Mouse (Mus musculus) liver, postnatal 0 days (tissue): ENCODE results near the gene Fes. TPM values are rescaled to one million over a fixed set of nuclear protein-coding genes. Genes with fewer than 3 reads are reported as not detected.
"Not testable (repeated sequence)": the region's sequence is repeated elsewhere in the genome, so short reads cannot be mapped to it uniquely, and the experiment has no call there.

Experiments
- ATAC-seq: fragments of 200-750 bp; cut with Nextera tagmentation; 2 replicates; pipeline ENCODE4 v1.8.0; 2017; ENCODE audit warnings: mild to moderate bottlenecking, moderate library complexity
- DNase-seq: peaks from one replicate; pipeline ENCODE4 v3.0.0-alpha.2; 2016
- H3K27ac ChIP-seq: fragments of 300-500 bp; sonication (generic); 2 replicates; pipeline ENCODE4 v1.5.1; 2014; ENCODE audit warnings: antibody characterized with exemption, moderate library complexity, mild to moderate bottlenecking, low read depth
- H3K27me3 ChIP-seq: fragments of 300-500 bp; sonication (generic); 2 replicates; pipeline ENCODE4 v1.6.1; 2014; ENCODE audit warnings: low read length, control low read depth, mixed read lengths; ENCODE audit not compliant: insufficient read depth
- H3K36me3 ChIP-seq: fragments of 300-500 bp; sonication (generic); replicated peaks from 2 replicates; pipeline ENCODE4 v1.6.1; 2014; ENCODE audit warnings: mild to moderate bottlenecking, control low read depth, low read length, moderate library complexity, mixed read lengths; ENCODE audit not compliant: insufficient read depth
- H3K4me1 ChIP-seq: fragments of 300-500 bp; sonication (generic); 2 replicates; pipeline ENCODE4 v1.6.1; 2014; ENCODE audit warnings: antibody characterized with exemption, mild to moderate bottlenecking, control low read depth; ENCODE audit not compliant: insufficient read depth
- H3K4me2 ChIP-seq: fragments of 300-500 bp; sonication (generic); 2 replicates; pipeline ENCODE4 v1.6.1; 2014; ENCODE audit warnings: low read depth, mild to moderate bottlenecking, low read length, moderate library complexity, mixed read lengths
- H3K4me3 ChIP-seq: fragments of 300-500 bp; sonication (generic); 2 replicates; pipeline ENCODE4 v1.5.1; 2014; ENCODE audit warnings: low read depth, low read length
- H3K9ac ChIP-seq: fragments of 300-500 bp; sonication (generic); replicated peaks from 2 replicates; pipeline ENCODE4 v1.6.1; 2014; ENCODE audit warnings: mild to moderate bottlenecking, moderate library complexity
- H3K9me3 ChIP-seq: fragments of 300-500 bp; sonication (generic); 2 replicates; pipeline ENCODE4 v1.6.1; 2016; ENCODE audit warnings: mild to moderate bottlenecking, control low read depth, low read length, mixed read lengths
- CTCF ChIP-seq: sonication (generic); IDR thresholded peaks from 2 replicates; pipeline ENCODE4 v1.5.1; 2016; ENCODE audit warnings: antibody characterized with exemption, low read depth
- EP300 ChIP-seq: IDR thresholded peaks from 2 replicates; pipeline ENCODE4 v1.6.1; 2016; ENCODE audit warnings: antibody characterized with exemption, low read depth, mild to moderate bottlenecking
- WGBS: fragments of 180-500 bp; shearing (Covaris S2); extraction: QIAGEN DNeasy Blood & Tissue Kit; methylation state at CpG from one replicate; pipeline ENCODE4 v1.1.7; 2014; ENCODE audit not compliant: insufficient replicate concordance; 5-methylcytosine and 5-hydroxymethylcytosine counted together
- polyA plus RNA-seq: library from polyadenylated mRNA; unstranded; fragments of >200 nt; fragmentation: Nextera tagmentation; extraction: Ambion mirVana; gene quantifications from 2 replicates; pipeline ENCODE4 v1.2.1, GENCODE M21; 2015

The Fes gene
- polyA plus RNA-seq, 1 experiment from 2014 or later, result 16.3 TPM

GRCm38 (mm10) chr7:80398654-80399444, 11.1 kb upstream of the Fes start:
- TF ChIP-seq CTCF (no peak), EP300 (no peak)
- peaks cover 33% of the 10 kb centered on the region for H3K36me3 ChIP-seq
- H3K27ac ChIP-seq, result no peak overlapping the region
- ATAC-seq (no peak), DNase-seq (no peak)
- peak overlapping the region; percentile 86 for H3K4me2 ChIP-seq
- WGBS, result 72% methylated on average over 9 of the region's 9 CpGs
- peaks cover 13% of the 10 kb centered on the region for H3K4me1 ChIP-seq
- no peaks in the 10 kb centered on the region for H3K9me3 ChIP-seq
- H3K9ac ChIP-seq, result no peak overlapping the region
- no peak overlapping the region for H3K4me3 ChIP-seq
- H3K27me3 ChIP-seq, result no peaks in the 10 kb centered on the region; the same call in 1 of the 2 replicates

- Histone ChIP-seq H3K9me3 (no peaks in the 10 kb centered on the region), H3K27ac (no peak overlapping the region), H3K4me1 (0 out of 2 replicates have a peak, but pooled peaks cover 6% of the 10 kb centered on the region), H3K27me3 (no peaks in the 10 kb centered on the region; the same call in 1 of the 2 replicates), H3K4me2 (no peak overlapping the region), H3K4me3 (no peak overlapping the region), H3K36me3 (peaks cover 41% of the 10 kb centered on the region), H3K9ac (no peak overlapping the region)
- ATAC-seq, result no peak
- TF ChIP-seq EP300, result no peak
- no peak for TF ChIP-seq CTCF
- WGBS, result 87% methylated on average over 9 of the region's 9 CpGs
- no peak for DNase-seq
These were observed 10.2 kb upstream of the Fes start for GRCm38 (mm10) chr7:80397986-80398385.

- not testable (repeated sequence) for ATAC-seq, H3K9ac ChIP-seq, H3K4me3 ChIP-seq, H3K4me1 ChIP-seq, H3K4me2 ChIP-seq, DNase-seq, H3K27me3 ChIP-seq, H3K9me3 ChIP-seq, H3K27ac ChIP-seq
- WGBS, result 75% methylated on average over 4 of the region's 4 CpGs
- H3K36me3 ChIP-seq, result peaks cover 57% of the 10 kb centered on the region
- peak; percentile 54 for TF ChIP-seq CTCF
These were observed 8.7 kb upstream of the Fes start for GRCm38 (mm10) chr7:80396427-80396826.

GRCm38 (mm10) chr7:80394600-80394999, 6.9 kb upstream of the Fes start:
- no peaks in the 10 kb centered on the region for H3K27me3 ChIP-seq
- H3K4me1 ChIP-seq, result no peaks in the 10 kb centered on the region
- no peak for ATAC-seq
- peaks cover 74% of the 10 kb centered on the region for H3K36me3 ChIP-seq
- no peak for DNase-seq
- 69% methylated on average over 4 of the region's 4 CpGs for WGBS
- no peak overlapping the region for H3K4me3 ChIP-seq
- no peak overlapping the region for H3K27ac ChIP-seq
- no peak for TF ChIP-seq CTCF
- no peak overlapping the region for H3K4me2 ChIP-seq
- H3K9ac ChIP-seq, result no peak overlapping the region
- H3K9me3 ChIP-seq, result no peaks in the 10 kb centered on the region

GRCm38 (mm10) chr7:80392119-80392518, 4.4 kb upstream of the Fes start:
- ATAC-seq, result no peak
- no peak overlapping the region for H3K4me3 ChIP-seq
- no peak overlapping the region for H3K9ac ChIP-seq
- peaks cover 65% of the 10 kb centered on the region for H3K36me3 ChIP-seq
- TF ChIP-seq CTCF, result no peak
- TF ChIP-seq EP300, result no peak
- no peak overlapping the region for H3K4me2 ChIP-seq
- H3K9me3 ChIP-seq, result no peaks in the 10 kb centered on the region
- no peak overlapping the region for H3K27ac ChIP-seq
- peaks cover 8% of the 10 kb centered on the region; the same call in 1 of the 2 replicates for H3K4me1 ChIP-seq
- H3K27me3 ChIP-seq, result no peaks in the 10 kb centered on the region
- 87% methylated on average over 15 of the region's 15 CpGs for WGBS
- DNase-seq, result no peak

- Histone ChIP-seq H3K36me3 (peaks cover 47% of the 10 kb centered on the region), H3K27ac (peak overlapping the region; percentile 95), H3K27me3 (no peaks in the 10 kb centered on the region), H3K4me2 (peak overlapping the region; percentile 67), H3K4me1 (peaks cover 17% of the 10 kb centered on the region), H3K4me3 (peak overlapping the region; percentile 52), H3K9ac (peak overlapping the region; percentile 71), H3K9me3 (no peaks in the 10 kb centered on the region)
- peak; percentile 33 for ATAC-seq
- no peak for TF ChIP-seq EP300
- no peak for TF ChIP-seq CTCF
- WGBS, result 10% methylated on average over 17 of the region's 17 CpGs
- DNase-seq, result peak; percentile 40
These were observed 613 bp downstream of the Fes start for GRCm38 (mm10) chr7:80387033-80387632.
